Mouse (Mus musculus): ENCODE data around the gene Gm13306.
"Not testable (repeated sequence)": the region's sequence is repeated elsewhere in the genome, so short reads cannot be mapped to it uniquely, and the experiment has no call there.

Gm13306 gene

GRCm38 (mm10) chr4:42153136-42153535 lies at the start of gene Gm13306:
Gm13306 (plus strand) TSS chr4:42153436.
- not testable (repeated sequence) for DNase-seq (ENCODE audit: low spot score)

- not testable (repeated sequence) for DNase-seq (ENCODE audit: low spot score)
These were observed 38.7 kb upstream of the Gm13306 start, which contains the start of gene Gm13304 for GRCm38 (mm10) chr4:42114517-42114916. Gm13304 (plus strand) TSS chr4:42114817.

GRCm38 (mm10) chr4:42168503-42168902 lies 15.3 kb downstream of the Gm13306 start, which contains the start of gene Gm13305:
Gm13305 (minus strand) TSS chr4:42168603.
- not testable (repeated sequence) for DNase-seq (ENCODE audit: low spot score)

GRCm38 (mm10) chr4:42178243-42178642 lies 25.0 kb downstream of the Gm13306 start:
- not testable (repeated sequence) for DNase-seq (ENCODE audit: low spot score)

- not testable (repeated sequence) for DNase-seq (ENCODE audit: low spot score)
These were observed 30.3 kb downstream of the Gm13306 start for GRCm38 (mm10) chr4:42183234-42184197.

GRCm38 (mm10) chr4:42184324-42184979 lies 31.2 kb downstream of the Gm13306 start:
- DNase-seq (ENCODE audit: low spot score) = not testable (repeated sequence)

GRCm38 (mm10) chr4:42184980-42185372 lies 31.7 kb downstream of the Gm13306 start:
- not testable (repeated sequence) for DNase-seq (ENCODE audit: low spot score)
